Mouse (Mus musculus) ovary, adult 10 weeks (tissue): ENCODE data around the gene Trpc6. TPM values are rescaled to one million over a fixed set of nuclear protein-coding genes. Genes with fewer than 3 reads are reported as not detected.

Experiments
- polyA plus RNA-seq: library from polyadenylated mRNA; stranded (reverse); fragments of 350-450 nt; fragmentation: Illumina TruSeq; extraction: RNeasy Lipid Tissue Mini Kit (QIAGEN cat#74804); gene quantifications from one replicate; pipeline ENCODE4 v1.2.3, GENCODE M21; 2014

Trpc6 gene
- 17.5 TPM for polyA plus RNA-seq

GRCm38 (mm10) chr9:8544041-8544794, at the start of gene Trpc6:
Gene Trpc6 (plus strand): TSS chr9:8544142.

